Mouse (Mus musculus): ENCODE measurements around the gene Bicra. TPM values are rescaled to one million over a fixed set of nuclear protein-coding genes. Genes with fewer than 3 reads are reported as not detected.

Bicra gene
- total and polyA plus RNA-seq, 3 experiments: 0.81 to 14.1 TPM; not detected in 1

DNA sequence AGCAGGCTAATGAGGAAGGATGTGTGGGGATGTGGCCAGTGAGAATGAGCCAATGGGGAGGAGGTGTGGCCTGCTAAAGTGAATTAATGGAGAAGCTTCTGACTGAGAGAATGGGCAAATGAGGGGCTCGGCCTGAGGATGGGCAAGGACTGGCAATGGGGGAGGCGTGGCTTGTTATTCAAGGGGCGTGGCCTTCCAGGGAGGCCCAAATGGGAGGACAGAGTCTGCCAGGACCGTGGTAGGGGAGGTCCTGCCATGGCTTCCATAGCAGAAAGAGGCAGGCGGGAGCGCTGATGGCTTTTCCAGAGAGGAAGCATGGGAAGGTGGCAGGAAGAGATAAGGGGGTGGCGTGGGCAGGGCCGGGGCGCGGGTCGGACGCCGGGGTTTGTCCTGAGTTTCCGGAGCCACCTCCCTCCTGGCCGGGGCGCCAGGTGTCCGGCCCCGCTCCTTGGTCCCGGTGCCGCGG is 92.7 kb downstream of the Bicra start:
- Histone ChIP-seq H3K27me3 (ENCODE audit: control insufficient read depth in 1 of 2, insufficient read depth in 2 of 2, low read length in 2 of 2) (no peaks in the 10 kb centered on the region), H3K4me1 (ENCODE audit: control insufficient read depth in 1 of 2, insufficient read depth in 2 of 2, low read length in 2 of 2) (peaks cover 0 to 37% of the 10 kb centered on the region in 2 experiments; a peak in 2 of 4 replicates), H3K27ac (ENCODE audit: control insufficient read depth, low read depth, low read length) (peak overlapping the region; percentile 82), H3K4me3 (ENCODE audit: control insufficient read depth in 1 of 2, insufficient read depth in 1 of 2, low read depth in 2 of 2, low read length in 2 of 2) (peak overlapping the region; percentile 20 to 55), H3K9ac (ENCODE audit: control insufficient read depth, low read depth, low read length, poor library complexity, severe bottlenecking) (peak overlapping the region; percentile 46), H3K36me3 (ENCODE audit: control insufficient read depth in 1 of 2, insufficient read depth in 2 of 2, low read length in 2 of 2) (peaks cover 0 to 28% of the 10 kb centered on the region in 2 experiments; a peak in 2 of 4 replicates), H3K9me3 (replicated peaks; ENCODE audit: insufficient read depth, low read length) (no peaks in the 10 kb centered on the region), H3K79me2 (ENCODE audit: control insufficient read depth, insufficient read depth, low read length, poor library complexity) (no peaks in the 10 kb centered on the region)
- no peak for TF ChIP-seq ZNF384 (IDR thresholded peaks at IDR 0.05; ENCODE audit: low read depth, low read length)
- TF ChIP-seq TAL1 (IDR thresholded peaks at IDR 0.05; ENCODE audit: low read length): peak; percentile 79
- 0 out of 2 replicates have a peak, but pooled peaks have one; percentile 21 for TF ChIP-seq GATA1 (IDR thresholded peaks at IDR 0.05; ENCODE audit: low read depth, low read length)
- no peak for TF ChIP-seq MYB (IDR thresholded peaks at IDR 0.05; ENCODE audit: low read depth, low read length)
- peak in 1 of 2 experiments; percentile 55; a peak in 2 of 4 replicates for TF ChIP-seq EP300 (IDR thresholded peaks at IDR 0.05; ENCODE audit: low read depth in 1 of 2, low read length in 2 of 2)
- TF ChIP-seq TBP (IDR thresholded peaks at IDR 0.05; ENCODE audit: low read depth, low read length): 0 out of 2 replicates have a peak, but pooled peaks have one; percentile 15
- no peak for TF ChIP-seq NRF1 (IDR thresholded peaks at IDR 0.05; ENCODE audit: insufficient read depth, low read depth, low read length, poor library complexity, severe bottlenecking)
- TF ChIP-seq TCF12 (IDR thresholded peaks at IDR 0.05; ENCODE audit: low read depth, low read length): peak; percentile 52
- TF ChIP-seq POLR2A (IDR thresholded peaks at IDR 0.05; ENCODE audit: control insufficient read depth in 1 of 2, insufficient read depth in 1 of 2, low read depth in 1 of 2, low read length in 2 of 2, poor library complexity in 1 of 2): peak in 1 of 2 experiments; percentile 48; a peak in 1 of 4 replicates
- TF ChIP-seq NELFE (IDR thresholded peaks at IDR 0.05; ENCODE audit: low read depth, low read length): peak; percentile 30; the same call in 1 of the 2 replicates
- peak; percentile 93 for DNase-seq (ENCODE audit: low read depth, low spot score)

DNA sequence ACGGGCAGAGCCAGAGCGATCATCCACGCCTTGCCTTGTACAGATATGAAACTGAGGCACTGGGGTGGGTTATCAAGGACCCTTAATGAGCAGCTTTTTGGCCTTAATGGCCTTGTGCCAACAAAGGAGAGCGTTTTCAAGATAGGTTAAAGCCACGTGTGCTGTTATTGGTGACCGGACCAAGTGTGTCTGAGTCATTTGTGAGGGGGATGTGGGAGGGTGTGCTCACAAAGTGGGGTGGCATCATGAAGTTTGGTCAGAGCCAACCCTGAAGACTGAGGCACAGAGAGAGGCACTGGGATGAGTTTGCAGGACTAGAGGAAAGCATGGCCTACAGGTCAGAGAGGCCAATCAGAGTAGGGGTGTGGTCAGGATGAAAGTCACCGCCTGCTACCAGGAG is 93.3 kb downstream of the Bicra start:
- Histone ChIP-seq H3K79me2 (ENCODE audit: control insufficient read depth, insufficient read depth, low read length, poor library complexity) (no peaks in the 10 kb centered on the region), H3K9me3 (replicated peaks; ENCODE audit: insufficient read depth, low read length) (no peaks in the 10 kb centered on the region), H3K27ac (ENCODE audit: control insufficient read depth, low read depth, low read length) (peak overlapping the region; percentile 82), H3K9ac (ENCODE audit: control insufficient read depth, low read depth, low read length, poor library complexity, severe bottlenecking) (peak overlapping the region; percentile 17; the same call in 1 of the 2 replicates), H3K4me3 (ENCODE audit: control insufficient read depth in 1 of 2, insufficient read depth in 1 of 2, low read depth in 2 of 2, low read length in 2 of 2) (peak overlapping the region; percentile 20 to 55; a peak in 3 of 4 replicates), H3K27me3 (ENCODE audit: control insufficient read depth in 1 of 2, insufficient read depth in 2 of 2, low read length in 2 of 2) (no peaks in the 10 kb centered on the region), H3K4me1 (ENCODE audit: control insufficient read depth in 1 of 2, insufficient read depth in 2 of 2, low read length in 2 of 2) (peaks cover 0 to 43% of the 10 kb centered on the region in 2 experiments; a peak in 2 of 4 replicates), H3K36me3 (ENCODE audit: control insufficient read depth in 1 of 2, insufficient read depth in 2 of 2, low read length in 2 of 2) (peaks cover 0 to 31% of the 10 kb centered on the region in 2 experiments; a peak in 2 of 4 replicates)
- DNase-seq (ENCODE audit: low read depth, low spot score): peak; percentile 84
- TF ChIP-seq NELFE (IDR thresholded peaks at IDR 0.05; ENCODE audit: low read depth, low read length) (peak; percentile 29; the same call in 1 of the 2 replicates), TCF12 (IDR thresholded peaks at IDR 0.05; ENCODE audit: low read depth, low read length) (0 out of 2 replicates have a peak, but pooled peaks have one; percentile 54), RAD21 (IDR thresholded peaks at IDR 0.05; ENCODE audit: low read depth, low read length) (no peak), BHLHE40 (IDR thresholded peaks at IDR 0.05; ENCODE audit: borderline replicate concordance, low read depth, low read length) (no peak), JUND (IDR thresholded peaks at IDR 0.05; ENCODE audit: low read depth, low read length) (no peak), GATA1 (IDR thresholded peaks at IDR 0.05; ENCODE audit: low read depth, low read length) (peak; percentile 70), USF1 (IDR thresholded peaks at IDR 0.05; ENCODE audit: low read depth, low read length) (peak; percentile 46; the same call in 1 of the 2 replicates), MYC (IDR thresholded peaks at IDR 0.05; ENCODE audit: low read depth, low read length) (0 out of 2 replicates have a peak, but pooled peaks have one; percentile 60), HCFC1 (IDR thresholded peaks at IDR 0.05; ENCODE audit: low read depth, low read length) (no peak), CHD2 (IDR thresholded peaks at IDR 0.05; ENCODE audit: low read length) (no peak), POLR2AphosphoS5 (IDR thresholded peaks at IDR 0.05; ENCODE audit: borderline replicate concordance, low read depth, low read length) (no peak), TAL1 (IDR thresholded peaks at IDR 0.05; ENCODE audit: low read length) (peak; percentile 47; the same call in 1 of the 2 replicates), ZMIZ1 (IDR thresholded peaks at IDR 0.05; ENCODE audit: low read depth, low read length) (0 out of 2 replicates have a peak, but pooled peaks have one; percentile 28), MAX (IDR thresholded peaks at IDR 0.05; ENCODE audit: low read length) (peak; percentile 76; the same call in 1 of the 2 replicates), UBTF (IDR thresholded peaks at IDR 0.05; ENCODE audit: borderline replicate concordance, insufficient read depth, low read depth, low read length) (no peak), CHD1 (IDR thresholded peaks at IDR 0.05; ENCODE audit: low read depth, low read length) (no peak), NRF1 (IDR thresholded peaks at IDR 0.05; ENCODE audit: insufficient read depth, low read depth, low read length, poor library complexity, severe bottlenecking) (no peak), GABPA (IDR thresholded peaks at IDR 0.05; ENCODE audit: low read depth, low read length) (no peak), ETS1 (IDR thresholded peaks at IDR 0.05; ENCODE audit: low read depth, low read length) (peak; percentile 61; the same call in 1 of the 2 replicates), POLR2A (IDR thresholded peaks at IDR 0.05; ENCODE audit: control insufficient read depth in 1 of 2, insufficient read depth in 1 of 2, low read depth in 1 of 2, low read length in 2 of 2, poor library complexity in 1 of 2) (no peak), EP300 (IDR thresholded peaks at IDR 0.05; ENCODE audit: low read depth in 1 of 2, low read length in 2 of 2) (peak in 1 of 2 experiments; percentile 83; a peak in 2 of 4 replicates), MYB (IDR thresholded peaks at IDR 0.05; ENCODE audit: low read depth, low read length) (peak; percentile 37; the same call in 1 of the 2 replicates), ZC3H11A (IDR thresholded peaks at IDR 0.05; ENCODE audit: low read depth, low read length) (no peak), MAFK (IDR thresholded peaks at IDR 0.05; ENCODE audit: borderline replicate concordance, low read depth, low read length) (0 out of 2 replicates have a peak, but pooled peaks have one; percentile 25), MXI1 (IDR thresholded peaks at IDR 0.05; ENCODE audit: low read depth, low read length) (peak; percentile 69)

Measured in MEL (cell line).